Mouse (Mus musculus) midbrain, embryonic 14.5 days (tissue): Measurements from ENCODE around the gene 4931440F15Rik. TPM values are rescaled to one million over a fixed set of nuclear protein-coding genes. Genes with fewer than 3 reads are reported as not detected.
"Not testable (repeated sequence)": the region's sequence is repeated elsewhere in the genome, so short reads cannot be mapped to it uniquely, and the experiment has no call there.

Experiments
- ATAC-seq: fragments of 200-750 bp; cut with Nextera tagmentation; 2 replicates; pipeline ENCODE4 v1.8.0; 2017; ENCODE audit warnings: moderate number of reproducible peaks, moderate library complexity; ENCODE audit not compliant: low FRiP score, low TSS enrichment
- DNase-seq: peaks from one replicate; pipeline ENCODE4 v3.0.0-alpha.2; 2015
- H3K27ac ChIP-seq: fragments of 300-500 bp; sonication (generic); replicated peaks from 2 replicates; pipeline ENCODE4 v1.5.1; 2014; ENCODE audit warnings: mild to moderate bottlenecking, low read depth, low read length, moderate library complexity
- H3K27me3 ChIP-seq: fragments of 300-500 bp; sonication (generic); 2 replicates; pipeline ENCODE4 v1.6.1; 2014; ENCODE audit warnings: low read length, control low read depth, mixed read lengths; ENCODE audit not compliant: control insufficient read depth, insufficient read depth
- H3K36me3 ChIP-seq: fragments of 300-500 bp; sonication (generic); 2 replicates; pipeline ENCODE4 v1.6.1; 2014; ENCODE audit warnings: low read length, control low read depth; ENCODE audit not compliant: control insufficient read depth, insufficient read depth
- H3K4me1 ChIP-seq: fragments of 300-500 bp; sonication (generic); 2 replicates; pipeline ENCODE4 v1.6.1; 2014; ENCODE audit warnings: mild to moderate bottlenecking, antibody characterized with exemption, low read length, control low read depth; ENCODE audit not compliant: control insufficient read depth, insufficient read depth
- H3K4me2 ChIP-seq: fragments of 300-500 bp; sonication (generic); 2 replicates; pipeline ENCODE4 v1.6.1; 2014; ENCODE audit warnings: mild to moderate bottlenecking, low read length, moderate library complexity
- H3K4me3 ChIP-seq: fragments of 300-500 bp; sonication (generic); replicated peaks from 2 replicates; pipeline ENCODE4 v1.5.1; 2014; ENCODE audit warnings: low read depth, low read length
- H3K9ac ChIP-seq: fragments of 300-500 bp; sonication (generic); replicated peaks from 2 replicates; pipeline ENCODE4 v1.6.1; 2014; ENCODE audit warnings: mild to moderate bottlenecking, low read length, moderate library complexity
- H3K9me3 ChIP-seq: fragments of 300-500 bp; sonication (generic); 2 replicates; pipeline ENCODE4 v1.6.1; 2016; ENCODE audit warnings: low read length, control low read depth, mixed read lengths; ENCODE audit not compliant: control insufficient read depth
- WGBS: fragments of 180-500 bp; shearing (Covaris S2); extraction: QIAGEN DNeasy Blood & Tissue Kit; methylation state at CpG from one replicate; pipeline ENCODE4 v1.1.7; 2014; 5-methylcytosine and 5-hydroxymethylcytosine counted together
- polyA plus RNA-seq: library from polyadenylated mRNA; unstranded; fragments of >200 nt; fragmentation: Nextera tagmentation; extraction: Ambion mirVana; gene quantifications from 2 replicates; pipeline ENCODE4 v1.2.1, GENCODE M21; 2014

The 4931440F15Rik gene
- 0.58 and 0.67 TPM in 2 replicates for polyA plus RNA-seq

GRCm38 (mm10) chr11:29825271-29825718, at the start of gene 4931440F15Rik:
Gene 4931440F15Rik, minus strand, starts transcription at chr11:29825668.
- not testable (repeated sequence) for H3K9ac ChIP-seq, H3K4me3 ChIP-seq, H3K9me3 ChIP-seq, DNase-seq, H3K27ac ChIP-seq, H3K36me3 ChIP-seq, H3K4me2 ChIP-seq, H3K27me3 ChIP-seq, H3K4me1 ChIP-seq
- ATAC-seq, result 0 out of 2 replicates have a peak, but pooled peaks have one; percentile 9
- 33% methylated on average over 21 of the region's 21 CpGs for whole genome bisulfite sequencing

GRCm38 (mm10) chr11:29874781-29875180, 49.3 kb upstream of the 4931440F15Rik start:
- H3K27ac ChIP-seq, H3K4me2 ChIP-seq, H3K9me3 ChIP-seq, DNase-seq, H3K4me3 ChIP-seq, ATAC-seq, H3K4me1 ChIP-seq, H3K36me3 ChIP-seq, H3K27me3 ChIP-seq, H3K9ac ChIP-seq: not testable (repeated sequence)
- 79% methylated on average over 1 of the region's 1 CpGs for WGBS

DNA sequence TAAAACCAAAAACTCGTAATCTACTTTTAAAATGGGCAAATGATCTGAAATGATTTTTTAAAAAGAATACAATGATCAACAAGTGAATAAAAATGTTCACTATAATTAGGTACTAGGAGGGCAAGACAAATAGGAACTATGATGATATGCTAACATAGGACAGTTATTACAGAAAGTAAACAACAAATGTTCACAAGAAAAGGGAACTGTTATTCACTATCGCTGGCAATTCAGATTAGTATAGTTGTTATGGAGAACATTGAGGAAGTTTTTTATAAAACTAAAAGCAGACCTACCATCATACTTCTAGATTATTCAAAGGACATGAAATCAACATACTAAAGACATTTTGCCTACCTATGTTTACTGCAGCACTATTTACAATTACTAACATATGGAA, 44.7 kb upstream of the 4931440F15Rik start:
- H3K36me3 ChIP-seq, result no peaks in the 10 kb centered on the region
- 88% methylated on average over 2 of the region's 2 CpGs for WGBS
- DNase-seq, result no peak
- no peaks in the 10 kb centered on the region for H3K4me1 ChIP-seq
- H3K9me3 ChIP-seq, result peaks cover 6% of the 10 kb centered on the region; the same call in 1 of the 2 replicates
- ATAC-seq, result no peak
- no peaks in the 10 kb centered on the region for H3K27me3 ChIP-seq
- no peak overlapping the region for H3K4me2 ChIP-seq
- no peak overlapping the region for H3K9ac ChIP-seq
- H3K27ac ChIP-seq, result no peak overlapping the region
- no peak overlapping the region for H3K4me3 ChIP-seq

DNA sequence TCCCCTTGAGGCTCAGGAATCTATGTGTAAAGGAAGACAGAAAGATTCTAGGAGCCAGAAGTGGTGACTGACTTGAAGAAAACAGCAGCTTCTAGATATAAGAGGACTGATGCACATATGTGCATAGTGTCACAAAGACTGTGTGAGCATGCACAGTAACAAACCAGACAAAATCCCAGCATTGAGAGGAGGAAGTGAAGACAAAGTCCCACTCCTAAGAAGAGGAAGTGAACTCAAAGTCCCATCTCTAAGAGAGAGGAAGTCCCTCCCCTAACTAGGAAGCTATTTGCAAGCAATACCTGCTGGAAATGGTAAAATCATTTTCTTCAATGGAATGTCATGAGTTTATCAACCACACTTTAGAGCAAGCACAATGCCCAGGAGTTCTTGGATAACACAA, 38.8 kb upstream of the 4931440F15Rik start:
- ATAC-seq, result no peak

GRCm38 (mm10) chr11:29861750-29862397, 36.4 kb upstream of the 4931440F15Rik start:
- H3K4me3 ChIP-seq, result no peak overlapping the region
- H3K9ac ChIP-seq, result no peak overlapping the region
- no peaks in the 10 kb centered on the region for H3K9me3 ChIP-seq
- no peak overlapping the region for H3K27ac ChIP-seq
- WGBS, result 43% methylated on average over 2 of the region's 2 CpGs
- no peak overlapping the region for H3K4me2 ChIP-seq
- H3K27me3 ChIP-seq, result no peaks in the 10 kb centered on the region
- H3K36me3 ChIP-seq, result no peaks in the 10 kb centered on the region
- H3K4me1 ChIP-seq, result no peaks in the 10 kb centered on the region
- ATAC-seq, result no peak
- peak; percentile 77 for DNase-seq

More for the DNA sequence above, 38.8 kb upstream of the 4931440F15Rik start:
- Histone ChIP-seq H3K9ac (no peak overlapping the region), H3K4me3 (no peak overlapping the region), H3K9me3 (no peaks in the 10 kb centered on the region), H3K36me3 (no peaks in the 10 kb centered on the region), H3K4me2 (no peak overlapping the region), H3K4me1 (no peaks in the 10 kb centered on the region), H3K27ac (no peak overlapping the region), H3K27me3 (no peaks in the 10 kb centered on the region)
- no peak for DNase-seq

- no peaks in the 10 kb centered on the region for H3K9me3 ChIP-seq
- H3K4me3 ChIP-seq, result no peak overlapping the region
- no peak for DNase-seq
- H3K27ac ChIP-seq, result no peak overlapping the region
- no peaks in the 10 kb centered on the region for H3K4me1 ChIP-seq
- no peak for ATAC-seq
- no peak overlapping the region for H3K9ac ChIP-seq
- 75% methylated on average over 2 of the region's 2 CpGs for WGBS
- H3K36me3 ChIP-seq, result no peaks in the 10 kb centered on the region
- no peak overlapping the region for H3K4me2 ChIP-seq
- no peaks in the 10 kb centered on the region for H3K27me3 ChIP-seq
Observed at GRCm38 (mm10) chr11:29861040-29861439, 35.6 kb upstream of the 4931440F15Rik start.

DNA sequence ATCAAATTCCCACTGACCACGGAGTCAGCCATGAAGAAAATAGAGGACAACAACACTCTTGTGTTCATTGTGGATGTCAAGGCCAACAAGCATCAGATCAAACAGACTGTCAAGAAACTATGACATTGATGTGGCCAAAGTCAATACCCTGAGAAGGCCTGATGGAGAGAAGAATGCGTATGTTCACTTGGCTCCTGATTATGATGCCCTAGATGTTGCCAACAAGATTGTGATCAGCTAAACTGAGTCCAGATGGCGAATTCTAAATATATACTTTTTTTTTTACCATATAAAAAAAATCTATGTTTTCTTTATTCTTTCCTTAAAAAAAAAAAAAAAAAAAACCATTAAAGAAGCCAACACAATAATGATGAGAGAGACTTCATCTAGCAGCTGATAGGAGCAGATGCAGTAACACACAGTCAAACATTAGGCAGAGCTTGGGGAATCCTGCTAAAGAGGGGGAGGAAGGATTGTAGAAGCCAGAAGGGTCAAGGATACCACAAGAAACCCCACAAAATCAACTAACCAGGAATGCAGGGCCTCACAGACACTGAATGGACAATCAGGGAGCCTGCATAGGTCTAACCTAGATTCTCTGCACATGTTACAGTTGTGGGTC, 15.2 kb upstream of the 4931440F15Rik start:
- Histone ChIP-seq H3K9ac (no peak overlapping the region), H3K4me3 (no peak overlapping the region), H3K27ac (no peak overlapping the region), H3K36me3 (no peaks in the 10 kb centered on the region), H3K27me3 (no peaks in the 10 kb centered on the region), H3K4me1 (no peaks in the 10 kb centered on the region), H3K4me2 (no peak overlapping the region), H3K9me3 (no peaks in the 10 kb centered on the region)
- no peak for DNase-seq
- no peak for ATAC-seq
- WGBS, result 85% methylated on average over 3 of the region's 3 CpGs

DNA sequence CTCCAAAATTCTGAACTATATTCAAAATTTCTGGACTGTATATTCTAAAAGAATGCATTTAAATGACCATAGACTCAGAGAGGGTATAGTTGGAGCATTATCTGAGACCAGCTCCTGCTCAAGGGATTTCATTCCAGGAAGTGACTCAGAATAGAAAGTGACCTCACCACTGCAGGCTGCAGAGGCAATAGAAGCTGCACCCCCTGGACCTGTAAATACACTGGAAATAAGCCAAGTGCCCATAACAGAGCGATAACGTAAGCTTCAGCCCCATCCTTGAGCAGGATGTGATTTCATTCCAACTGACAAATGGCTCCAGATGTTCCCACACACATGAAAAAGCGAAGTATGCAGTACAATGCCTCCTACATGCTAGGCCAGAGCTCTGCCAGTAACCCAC, 14.3 kb upstream of the 4931440F15Rik start:
- WGBS, result 87% methylated on average over 3 of the region's 3 CpGs
- DNase-seq, result peak; percentile 8
- Histone ChIP-seq H3K4me1 (no peaks in the 10 kb centered on the region), H3K4me3 (no peak overlapping the region), H3K9ac (no peak overlapping the region), H3K27ac (no peak overlapping the region), H3K27me3 (no peaks in the 10 kb centered on the region), H3K9me3 (no peaks in the 10 kb centered on the region), H3K36me3 (no peaks in the 10 kb centered on the region), H3K4me2 (no peak overlapping the region)
- no peak for ATAC-seq

DNA sequence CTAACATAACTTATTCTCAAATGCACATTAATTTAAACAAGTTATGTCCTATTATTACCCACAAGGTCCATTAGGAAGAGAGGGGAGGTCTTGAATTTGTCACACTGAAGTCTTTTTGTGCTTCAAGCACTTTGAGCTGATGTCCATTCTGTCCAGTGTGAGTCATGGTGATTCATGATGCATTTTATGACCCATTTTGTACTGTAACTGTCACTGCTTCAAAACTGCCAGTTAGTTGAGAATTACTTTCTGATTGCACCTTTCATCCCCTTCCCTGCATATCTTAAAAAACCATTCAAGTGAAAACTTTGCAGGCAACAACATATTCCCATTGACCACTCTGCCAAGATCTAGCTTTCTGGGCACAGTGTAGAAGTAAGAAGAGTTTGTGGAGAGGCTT, 11.6 kb upstream of the 4931440F15Rik start:
- H3K27ac ChIP-seq, result no peak overlapping the region
- DNase-seq (no peak), ATAC-seq (no peak)
- no peaks in the 10 kb centered on the region for H3K4me1 ChIP-seq
- no peak overlapping the region for H3K9ac ChIP-seq
- no peaks in the 10 kb centered on the region for H3K9me3 ChIP-seq
- no peak overlapping the region for H3K4me2 ChIP-seq
- no peaks in the 10 kb centered on the region for H3K27me3 ChIP-seq
- H3K36me3 ChIP-seq, result no peaks in the 10 kb centered on the region
- no peak overlapping the region for H3K4me3 ChIP-seq
